Mouse (Mus musculus): ENCODE measurements at regions not wholly inside any gene's neighbourhood (a gene's known extent, or its start where the extent isn't known, plus 50 kb on each side); places are given as distances from the start of the nearest gene placed in this dataset.

GRCm38 (mm10) chr2:19752753-19753152 lies 95.2 kb downstream of the Otud1 start:
- no peak for TF ChIP-seq CTCF (IDR thresholded peaks at IDR 0.05; ENCODE audit: extremely low read depth, insufficient read length, insufficient replicate concordance, low read depth, low read length)
- no peak for TF ChIP-seq POLR2A (IDR thresholded peaks at IDR 0.05; ENCODE audit: low read depth, low read length)
